Mouse (Mus musculus) embryonic facial prominence, embryonic 13.5 days (tissue): ENCODE measurements around the gene Ppp1r12a. TPM values are rescaled to one million over a fixed set of nuclear protein-coding genes. Genes with fewer than 3 reads are reported as not detected.
A peak's percentile ranks its signal among the peaks of the same experiment; 100 is the strongest.

Source experiments
- ATAC-seq: fragments of 200-750 bp; cut with Nextera tagmentation; 2 replicates; pipeline ENCODE4 v1.8.0; 2017; ENCODE audit warnings: low read depth; ENCODE audit not compliant: insufficient number of reproducible peaks, insufficient read depth, low FRiP score, low TSS enrichment
- H3K27ac ChIP-seq: fragments of 300-500 bp; sonication (generic); 2 replicates; pipeline ENCODE4 v1.5.1; 2015; ENCODE audit warnings: moderate library complexity, mild to moderate bottlenecking, inconsistent platforms
- H3K27me3 ChIP-seq: fragments of 300-500 bp; sonication (generic); 2 replicates; pipeline ENCODE4 v1.6.1; 2015; ENCODE audit warnings: mild to moderate bottlenecking, inconsistent platforms
- H3K36me3 ChIP-seq: fragments of 300-500 bp; sonication (generic); 2 replicates; pipeline ENCODE4 v1.6.1; 2015; ENCODE audit warnings: mild to moderate bottlenecking, inconsistent platforms
- H3K4me1 ChIP-seq: fragments of 300-500 bp; sonication (generic); 2 replicates; pipeline ENCODE4 v1.6.1; 2015; ENCODE audit warnings: inconsistent platforms
- H3K4me2 ChIP-seq: fragments of 300-500 bp; sonication (generic); 2 replicates; pipeline ENCODE4 v1.6.1; 2015; ENCODE audit warnings: moderate library complexity, mild to moderate bottlenecking, inconsistent platforms
- H3K4me3 ChIP-seq: fragments of 300-500 bp; sonication (generic); 2 replicates; pipeline ENCODE4 v1.5.1; 2015; ENCODE audit warnings: mild to moderate bottlenecking, inconsistent platforms
- H3K9ac ChIP-seq: fragments of 300-500 bp; sonication (generic); 2 replicates; pipeline ENCODE4 v1.6.1; 2015; ENCODE audit warnings: mild to moderate bottlenecking, inconsistent platforms
- H3K9me3 ChIP-seq: fragments of 300-500 bp; sonication (generic); 2 replicates; pipeline ENCODE4 v1.6.1; 2016; ENCODE audit warnings: inconsistent platforms
- WGBS: fragments of 180-500 bp; shearing (Covaris S2); methylation state at CpG from one replicate; pipeline ENCODE4 v1.1.7; 2015; ENCODE audit warnings: mixed read lengths; 5-methylcytosine and 5-hydroxymethylcytosine counted together
- polyA plus RNA-seq: library from polyadenylated mRNA; unstranded; fragments of >200 nt; fragmentation: Nextera tagmentation; extraction: Ambion mirVana; gene quantifications from 2 replicates; pipeline ENCODE4 v1.2.1, GENCODE M21; 2015

Gene Ppp1r12a
- polyA plus RNA-seq, 1 experiment from 2014 or later: 86.3 TPM

- WGBS: 14% methylated on average over 3 of the region's 3 CpGs
- no peak for ATAC-seq
- no peaks in the 10 kb centered on the region for H3K27me3 ChIP-seq
- peak overlapping the region; percentile 70 for H3K4me2 ChIP-seq
- peak overlapping the region; percentile 99 for H3K4me3 ChIP-seq
- H3K9ac ChIP-seq: peak overlapping the region; percentile 99
- H3K9me3 ChIP-seq: no peaks in the 10 kb centered on the region
- no peaks in the 10 kb centered on the region; the same call in 1 of the 2 replicates for H3K36me3 ChIP-seq
- H3K4me1 ChIP-seq: peaks cover 20% of the 10 kb centered on the region
- 0 out of 2 replicates have a peak overlapping the region, but pooled peaks have one; percentile 98 for H3K27ac ChIP-seq
These were observed 1.5 kb downstream of the Ppp1r12a start for GRCm38 (mm10) chr10:108163451-108163850.

- WGBS: 86% methylated on average over 5 of the region's 5 CpGs
- H3K27me3 ChIP-seq: no peaks in the 10 kb centered on the region
- no peak for ATAC-seq
These were observed 5.8 kb downstream of the Ppp1r12a start for GRCm38 (mm10) chr10:108167823-108168222.

GRCm38 (mm10) chr10:108170818-108171217 is 8.8 kb downstream of the Ppp1r12a start:
- Histone ChIP-seq H3K27ac (no peak overlapping the region), H3K4me2 (no peak overlapping the region), H3K36me3 (no peaks in the 10 kb centered on the region; the same call in 1 of the 2 replicates), H3K9me3 (no peaks in the 10 kb centered on the region), H3K4me3 (no peak overlapping the region), H3K9ac (no peak overlapping the region), H3K4me1 (peaks cover 9% of the 10 kb centered on the region; the same call in 1 of the 2 replicates), H3K27me3 (no peaks in the 10 kb centered on the region)
- ATAC-seq: no peak
- WGBS: 73% methylated on average over 3 of the region's 3 CpGs

More at GRCm38 (mm10) chr10:108167823-108168222, 5.8 kb downstream of the Ppp1r12a start:
- Histone ChIP-seq H3K36me3 (no peaks in the 10 kb centered on the region; the same call in 1 of the 2 replicates), H3K9ac (no peak overlapping the region), H3K4me2 (no peak overlapping the region), H3K27ac (no peak overlapping the region), H3K9me3 (no peaks in the 10 kb centered on the region), H3K4me1 (peaks cover 22% of the 10 kb centered on the region), H3K4me3 (no peak overlapping the region)

GRCm38 (mm10) chr10:108171637-108172036 is 9.6 kb downstream of the Ppp1r12a start:
- Histone ChIP-seq H3K4me1 (peaks cover 9% of the 10 kb centered on the region; the same call in 1 of the 2 replicates), H3K9me3 (no peaks in the 10 kb centered on the region), H3K27me3 (no peaks in the 10 kb centered on the region), H3K36me3 (no peaks in the 10 kb centered on the region; the same call in 1 of the 2 replicates), H3K9ac (no peak overlapping the region), H3K4me2 (no peak overlapping the region), H3K27ac (no peak overlapping the region), H3K4me3 (no peak overlapping the region)
- WGBS: 91% methylated on average over 3 of the region's 3 CpGs
- no peak for ATAC-seq

GRCm38 (mm10) chr10:108172817-108173563 is 11.0 kb downstream of the Ppp1r12a start:
- no peaks in the 10 kb centered on the region for H3K9me3 ChIP-seq
- H3K4me1 ChIP-seq: peaks cover 9% of the 10 kb centered on the region; the same call in 1 of the 2 replicates
- no peak overlapping the region for H3K4me2 ChIP-seq
- WGBS: 51% methylated on average over 6 of the region's 6 CpGs
- H3K27ac ChIP-seq: no peak overlapping the region; the same call in 1 of the 2 replicates
- no peaks in the 10 kb centered on the region for H3K27me3 ChIP-seq
- H3K4me3 ChIP-seq: no peak overlapping the region
- no peaks in the 10 kb centered on the region; the same call in 1 of the 2 replicates for H3K36me3 ChIP-seq
- H3K9ac ChIP-seq: no peak overlapping the region
- ATAC-seq: no peak

- Histone ChIP-seq H3K9ac (no peak overlapping the region), H3K9me3 (no peaks in the 10 kb centered on the region), H3K36me3 (no peaks in the 10 kb centered on the region), H3K4me3 (no peak overlapping the region), H3K27me3 (no peaks in the 10 kb centered on the region), H3K27ac (no peak overlapping the region), H3K4me2 (no peak overlapping the region), H3K4me1 (peaks cover 9% of the 10 kb centered on the region; the same call in 1 of the 2 replicates)
- ATAC-seq: no peak
- 80% methylated on average over 5 of the region's 5 CpGs for WGBS
These were observed 12.1 kb downstream of the Ppp1r12a start for GRCm38 (mm10) chr10:108174107-108174506.

- no peak for ATAC-seq
- no peaks in the 10 kb centered on the region for H3K27me3 ChIP-seq
- no peaks in the 10 kb centered on the region for H3K9me3 ChIP-seq
- WGBS: 70% methylated on average over 2 of the region's 2 CpGs
- no peak overlapping the region for H3K9ac ChIP-seq
- H3K4me1 ChIP-seq: peaks cover 9% of the 10 kb centered on the region; the same call in 1 of the 2 replicates
- H3K27ac ChIP-seq: no peak overlapping the region
- no peak overlapping the region for H3K4me2 ChIP-seq
- no peaks in the 10 kb centered on the region for H3K36me3 ChIP-seq
- H3K4me3 ChIP-seq: no peak overlapping the region
These were observed 13.9 kb downstream of the Ppp1r12a start for GRCm38 (mm10) chr10:108175885-108176284.

- Histone ChIP-seq H3K36me3 (no peaks in the 10 kb centered on the region), H3K9ac (no peak overlapping the region), H3K4me1 (no peaks in the 10 kb centered on the region), H3K9me3 (no peaks in the 10 kb centered on the region), H3K4me2 (no peak overlapping the region), H3K27ac (no peak overlapping the region), H3K27me3 (no peaks in the 10 kb centered on the region), H3K4me3 (no peak overlapping the region)
- WGBS: 81% methylated on average over 6 of the region's 6 CpGs
- ATAC-seq: no peak
These were observed 16.4 kb downstream of the Ppp1r12a start for GRCm38 (mm10) chr10:108178285-108178848.

GRCm38 (mm10) chr10:108179404-108179803 is 17.4 kb downstream of the Ppp1r12a start:
- Histone ChIP-seq H3K9me3 (no peaks in the 10 kb centered on the region), H3K36me3 (no peaks in the 10 kb centered on the region), H3K9ac (no peak overlapping the region), H3K4me3 (no peak overlapping the region), H3K4me2 (no peak overlapping the region), H3K27me3 (no peaks in the 10 kb centered on the region), H3K4me1 (0 out of 2 replicates have a peak, but pooled peaks cover under 1% of the 10 kb centered on the region), H3K27ac (no peak overlapping the region)
- ATAC-seq: no peak
- WGBS: 48% methylated on average over 3 of the region's 3 CpGs

- H3K9me3 ChIP-seq: no peaks in the 10 kb centered on the region
- no peak overlapping the region for H3K9ac ChIP-seq
- 77% methylated on average over 2 of the region's 2 CpGs for WGBS
- H3K36me3 ChIP-seq: no peaks in the 10 kb centered on the region
- H3K4me3 ChIP-seq: no peak overlapping the region
- no peak for ATAC-seq
- 0 out of 2 replicates have a peak, but pooled peaks cover 8% of the 10 kb centered on the region for H3K4me1 ChIP-seq
- no peaks in the 10 kb centered on the region for H3K27me3 ChIP-seq
- no peak overlapping the region for H3K27ac ChIP-seq
- H3K4me2 ChIP-seq: no peak overlapping the region
These were observed 18.3 kb downstream of the Ppp1r12a start for GRCm38 (mm10) chr10:108180313-108180712.

- H3K27me3 ChIP-seq: no peaks in the 10 kb centered on the region
- WGBS: 89% methylated on average over 3 of the region's 3 CpGs
- H3K9me3 ChIP-seq: no peaks in the 10 kb centered on the region
- no peaks in the 10 kb centered on the region for H3K36me3 ChIP-seq
- no peak overlapping the region for H3K9ac ChIP-seq
- H3K4me2 ChIP-seq: no peak overlapping the region
- H3K4me1 ChIP-seq: 0 out of 2 replicates have a peak, but pooled peaks cover 8% of the 10 kb centered on the region
- no peak overlapping the region for H3K4me3 ChIP-seq
- no peak for ATAC-seq
- no peak overlapping the region for H3K27ac ChIP-seq
These were observed 19.9 kb downstream of the Ppp1r12a start for GRCm38 (mm10) chr10:108181893-108182292.
